Mouse (Mus musculus) ES-Bruce4 (cell line): Measurements from ENCODE around the gene Adcyap1r1.

Experiments
- CTCF ChIP-seq: IDR thresholded peaks from one replicate; pipeline ENCODE4 v1.8.1; 2011; ENCODE audit warnings: low read depth, low read length
- POLR2A ChIP-seq: IDR thresholded peaks from one replicate; pipeline ENCODE4 v1.8.1; 2011; ENCODE audit warnings: low read length; ENCODE audit not compliant: insufficient read depth

DNA sequence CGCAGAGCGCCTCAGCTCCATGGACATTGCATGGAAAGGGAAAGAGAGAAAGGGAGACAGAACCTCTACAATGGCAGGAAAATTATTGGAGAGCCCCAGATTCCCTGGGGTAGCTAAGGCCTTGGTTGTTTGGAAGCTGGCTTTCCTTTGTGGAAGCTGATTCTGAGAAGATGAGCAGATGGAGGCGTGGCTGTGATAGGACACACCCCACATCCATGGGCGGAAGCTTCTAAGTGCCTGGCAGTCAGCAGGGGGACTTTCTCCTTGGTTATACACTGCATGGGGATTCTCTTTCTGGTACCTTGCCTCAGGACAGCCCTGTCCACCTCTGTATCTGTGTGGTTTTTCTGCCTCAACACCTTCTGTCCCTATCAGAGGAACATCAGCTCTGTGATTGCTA, 33.4 kb downstream of the Adcyap1r1 start:
- TF ChIP-seq CTCF (no peak), POLR2A (no peak)
